Mouse (Mus musculus): ENCODE measurements at regions not wholly inside any gene's neighbourhood (a gene's known extent, or its start where the extent isn't known, plus 50 kb on each side); places are given as distances from the start of the nearest gene placed in this dataset.

GRCm38 (mm10) chr12:26885831-26886634, 417.0 kb downstream of the Cmpk2 start:
- H3K9ac ChIP-seq (replicated peaks; ENCODE audit: low read depth, low read length) = peak overlapping the region; percentile 45; the same call in 1 of the 2 replicates
- peaks cover 42% of the 10 kb centered on the region for H3K4me1 ChIP-seq (replicated peaks; ENCODE audit: control insufficient read depth, insufficient read depth, low read length)
- H3K4me3 ChIP-seq (replicated peaks; ENCODE audit: low read length) = no peak overlapping the region
- WGBS = 3% methylated on average over 12 of the region's 12 CpGs
- H3K36me3 ChIP-seq (ENCODE audit: control insufficient read depth, insufficient read depth) = no peaks in the 10 kb centered on the region
- H3K27me3 ChIP-seq (replicated peaks; ENCODE audit: control insufficient read depth, insufficient read depth, low read length) = no peaks in the 10 kb centered on the region
- peak overlapping the region; percentile 32 for H3K4me2 ChIP-seq (ENCODE audit: low read length)
- ATAC-seq = peak; percentile 82
- no peaks in the 10 kb centered on the region for H3K9me3 ChIP-seq (ENCODE audit: control insufficient read depth, low read length)
- H3K27ac ChIP-seq (ENCODE audit: low read length) = peak overlapping the region; percentile 98

GRCm38 (mm10) chr12:26885083-26885482, 416.1 kb downstream of the Cmpk2 start:
- H3K4me1 ChIP-seq (replicated peaks; ENCODE audit: control insufficient read depth, insufficient read depth, low read length) = peaks cover 42% of the 10 kb centered on the region
- WGBS = 71% methylated on average over 3 of the region's 3 CpGs
- peak overlapping the region; percentile 98 for H3K27ac ChIP-seq (ENCODE audit: low read length)
- ATAC-seq = no peak
- H3K4me2 ChIP-seq (ENCODE audit: low read length) = no peak overlapping the region
- no peak overlapping the region for H3K4me3 ChIP-seq (replicated peaks; ENCODE audit: low read length)
- no peaks in the 10 kb centered on the region for H3K9me3 ChIP-seq (ENCODE audit: control insufficient read depth, low read length)
- no peaks in the 10 kb centered on the region for H3K36me3 ChIP-seq (ENCODE audit: control insufficient read depth, insufficient read depth)
- H3K9ac ChIP-seq (replicated peaks; ENCODE audit: low read depth, low read length) = peak overlapping the region; percentile 45
- H3K27me3 ChIP-seq (replicated peaks; ENCODE audit: control insufficient read depth, insufficient read depth, low read length) = no peaks in the 10 kb centered on the region

DNA sequence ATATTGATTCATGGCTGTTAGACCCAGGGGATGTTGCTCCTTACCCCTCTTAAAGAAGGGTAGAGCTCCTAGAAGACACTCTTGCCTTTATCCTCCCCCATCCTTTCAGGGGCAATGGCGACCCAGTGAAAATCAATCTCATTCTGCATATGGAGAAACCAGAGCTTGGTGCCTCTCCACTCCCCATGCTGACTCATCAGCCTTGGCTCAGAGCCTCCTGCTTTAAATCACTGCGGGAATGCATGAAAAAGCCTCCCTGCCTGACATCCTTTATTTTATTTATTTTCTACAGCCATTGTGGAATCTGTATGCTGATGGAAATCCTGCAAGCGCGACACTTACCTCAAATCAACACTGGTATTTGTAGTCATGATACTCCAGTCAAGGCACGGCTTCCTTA, 415.2 kb downstream of the Cmpk2 start:
- Histone ChIP-seq H3K4me2 (ENCODE audit: low read length) (no peak overlapping the region), H3K4me3 (replicated peaks; ENCODE audit: low read length) (no peak overlapping the region), H3K4me1 (replicated peaks; ENCODE audit: control insufficient read depth, insufficient read depth, low read length) (peaks cover 42% of the 10 kb centered on the region), H3K27me3 (replicated peaks; ENCODE audit: control insufficient read depth, insufficient read depth, low read length) (no peaks in the 10 kb centered on the region), H3K9me3 (ENCODE audit: control insufficient read depth, low read length) (no peaks in the 10 kb centered on the region), H3K36me3 (ENCODE audit: control insufficient read depth, insufficient read depth) (no peaks in the 10 kb centered on the region), H3K27ac (ENCODE audit: low read length) (peak overlapping the region; percentile 98), H3K9ac (replicated peaks; ENCODE audit: low read depth, low read length) (no peak overlapping the region)
- 17% methylated on average over 5 of the region's 5 CpGs for WGBS
- no peak for ATAC-seq

DNA sequence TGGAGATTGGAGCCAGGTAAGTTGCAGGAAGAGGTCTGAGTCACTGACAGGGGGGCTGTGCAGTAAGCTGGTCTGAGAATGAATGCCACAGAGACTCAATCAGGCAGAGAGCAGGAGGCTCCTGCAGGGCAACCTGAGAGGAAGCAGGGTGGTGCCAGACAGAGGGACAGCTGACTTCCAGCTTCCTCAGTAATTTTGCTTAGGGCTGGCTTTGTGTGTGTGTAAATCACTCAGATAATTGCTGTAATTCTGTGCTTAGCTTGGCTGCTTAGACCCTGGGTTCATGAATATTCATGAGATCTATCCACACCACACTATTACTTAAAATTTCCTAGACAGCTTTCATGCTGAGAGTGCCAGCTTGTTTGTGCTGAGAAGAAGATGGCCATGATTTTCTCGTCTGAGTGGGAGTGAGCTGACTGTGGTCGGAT, 408.7 kb downstream of the Cmpk2 start:
- no peaks in the 10 kb centered on the region for H3K36me3 ChIP-seq (ENCODE audit: control insufficient read depth, insufficient read depth)
- H3K4me1 ChIP-seq (replicated peaks; ENCODE audit: control insufficient read depth, insufficient read depth, low read length) = peaks cover 21% of the 10 kb centered on the region
- WGBS = 9% methylated on average over 2 of the region's 2 CpGs
- no peaks in the 10 kb centered on the region for H3K9me3 ChIP-seq (ENCODE audit: control insufficient read depth, low read length)
- H3K4me3 ChIP-seq (replicated peaks; ENCODE audit: low read length) = no peak overlapping the region
- H3K27ac ChIP-seq (ENCODE audit: low read length) = peak overlapping the region; percentile 97
- no peaks in the 10 kb centered on the region for H3K27me3 ChIP-seq (replicated peaks; ENCODE audit: control insufficient read depth, insufficient read depth, low read length)
- H3K4me2 ChIP-seq (ENCODE audit: low read length) = 0 out of 2 replicates have a peak overlapping the region, but pooled peaks have one; percentile 18
- peak overlapping the region; percentile 46 for H3K9ac ChIP-seq (replicated peaks; ENCODE audit: low read depth, low read length)
- ATAC-seq = peak; percentile 98

DNA sequence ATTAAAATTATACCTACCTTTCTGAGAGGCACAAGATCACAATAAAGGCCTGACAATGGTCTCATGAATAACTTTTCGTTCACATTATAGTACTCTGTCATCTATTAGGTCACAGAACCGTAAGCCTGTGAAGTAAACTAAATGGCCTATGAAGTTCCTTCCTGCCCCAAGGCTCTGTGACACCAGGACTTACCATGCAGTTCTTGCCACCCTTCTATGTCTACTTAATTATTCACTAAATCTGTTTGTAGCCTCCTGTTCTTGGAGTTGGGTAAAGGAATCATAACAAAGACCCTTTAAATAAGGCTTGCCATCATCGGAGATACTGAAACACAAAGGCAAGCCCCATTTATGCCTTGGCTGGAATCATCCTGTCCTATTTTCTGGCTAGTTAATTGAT, 408.3 kb downstream of the Cmpk2 start:
- no peak overlapping the region for H3K4me3 ChIP-seq (replicated peaks; ENCODE audit: low read length)
- H3K4me2 ChIP-seq (ENCODE audit: low read length) = 0 out of 2 replicates have a peak overlapping the region, but pooled peaks have one; percentile 18
- H3K27ac ChIP-seq (ENCODE audit: low read length) = peak overlapping the region; percentile 97
- H3K9ac ChIP-seq (replicated peaks; ENCODE audit: low read depth, low read length) = peak overlapping the region; percentile 46
- H3K4me1 ChIP-seq (replicated peaks; ENCODE audit: control insufficient read depth, insufficient read depth, low read length) = peaks cover 21% of the 10 kb centered on the region
- ATAC-seq = peak; percentile 54
- no peaks in the 10 kb centered on the region for H3K36me3 ChIP-seq (ENCODE audit: control insufficient read depth, insufficient read depth)
- H3K9me3 ChIP-seq (ENCODE audit: control insufficient read depth, low read length) = no peaks in the 10 kb centered on the region
- no peaks in the 10 kb centered on the region for H3K27me3 ChIP-seq (replicated peaks; ENCODE audit: control insufficient read depth, insufficient read depth, low read length)
- 23% methylated on average over 3 of the region's 3 CpGs for WGBS

- no peak for ATAC-seq
- Histone ChIP-seq H3K4me2 (ENCODE audit: low read length) (no peak overlapping the region), H3K9ac (replicated peaks; ENCODE audit: low read depth, low read length) (no peak overlapping the region), H3K4me1 (replicated peaks; ENCODE audit: control insufficient read depth, insufficient read depth, low read length) (peaks cover 7% of the 10 kb centered on the region), H3K9me3 (ENCODE audit: control insufficient read depth, low read length) (no peaks in the 10 kb centered on the region), H3K27ac (ENCODE audit: low read length) (no peak overlapping the region), H3K4me3 (replicated peaks; ENCODE audit: low read length) (no peak overlapping the region), H3K27me3 (replicated peaks; ENCODE audit: control insufficient read depth, insufficient read depth, low read length) (no peaks in the 10 kb centered on the region), H3K36me3 (ENCODE audit: control insufficient read depth, insufficient read depth) (no peaks in the 10 kb centered on the region)
- 33% methylated on average over 3 of the region's 3 CpGs for WGBS
Observed at GRCm38 (mm10) chr12:26872466-26872865, 403.5 kb downstream of the Cmpk2 start.

DNA sequence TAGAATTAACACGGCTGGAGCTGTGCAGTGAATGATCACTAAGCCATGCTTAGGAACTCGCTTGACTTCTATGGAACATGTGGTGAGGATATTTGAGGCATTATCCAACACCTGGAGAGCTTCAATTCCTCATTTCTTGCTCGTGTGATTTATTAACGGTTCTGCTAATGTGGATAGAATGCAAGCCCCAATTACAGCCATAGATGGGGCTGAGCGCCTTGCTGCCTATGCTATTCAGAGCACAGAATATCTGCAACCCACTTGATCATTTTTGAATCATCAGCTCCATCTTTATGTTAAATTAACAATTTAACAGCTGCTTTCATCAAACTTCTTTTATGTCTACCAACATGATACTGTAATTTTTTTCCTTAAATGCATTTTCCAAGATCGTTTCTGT, 398.7 kb downstream of the Cmpk2 start:
- H3K27ac ChIP-seq (ENCODE audit: low read length) = peak overlapping the region; percentile 35; the same call in 1 of the 2 replicates
- no peak overlapping the region for H3K4me3 ChIP-seq (replicated peaks; ENCODE audit: low read length)
- no peak overlapping the region for H3K9ac ChIP-seq (replicated peaks; ENCODE audit: low read depth, low read length)
- H3K36me3 ChIP-seq (ENCODE audit: control insufficient read depth, insufficient read depth) = no peaks in the 10 kb centered on the region
- H3K27me3 ChIP-seq (replicated peaks; ENCODE audit: control insufficient read depth, insufficient read depth, low read length) = no peaks in the 10 kb centered on the region
- no peak overlapping the region for H3K4me2 ChIP-seq (ENCODE audit: low read length)
- H3K4me1 ChIP-seq (replicated peaks; ENCODE audit: control insufficient read depth, insufficient read depth, low read length) = peaks cover 4% of the 10 kb centered on the region
- WGBS = 64% methylated on average over 6 of the region's 6 CpGs
- no peaks in the 10 kb centered on the region for H3K9me3 ChIP-seq (ENCODE audit: control insufficient read depth, low read length)
- ATAC-seq = peak; percentile 54; the same call in 1 of the 2 replicates

DNA sequence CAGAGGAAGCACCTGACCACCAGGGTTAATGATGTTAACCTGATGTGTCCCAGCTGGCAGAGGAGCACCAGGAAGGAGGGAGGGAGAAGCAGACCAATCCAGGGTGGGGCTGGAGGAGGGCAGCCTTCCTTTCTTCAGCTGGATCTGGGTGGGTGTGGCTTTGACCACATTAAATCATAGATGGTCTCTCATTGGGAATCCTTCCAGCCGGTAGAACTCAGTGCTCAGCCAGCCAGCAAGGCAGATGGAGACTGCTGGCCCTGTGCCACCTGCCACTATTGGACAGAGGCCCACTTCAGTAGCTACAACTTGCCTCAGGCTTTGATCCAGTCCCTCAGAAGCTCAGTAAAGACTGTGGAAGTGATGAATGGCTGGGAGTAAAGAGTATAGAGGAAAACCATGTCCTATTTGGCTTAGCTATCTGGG, 386.1 kb downstream of the Cmpk2 start:
- no peaks in the 10 kb centered on the region for H3K36me3 ChIP-seq (ENCODE audit: control insufficient read depth, insufficient read depth)
- no peak overlapping the region for H3K9ac ChIP-seq (replicated peaks; ENCODE audit: low read depth, low read length)
- 0% methylated on average over 1 of the region's 1 CpGs for WGBS
- H3K27ac ChIP-seq (ENCODE audit: low read length) = peak overlapping the region; percentile 69
- peaks cover 10% of the 10 kb centered on the region for H3K4me1 ChIP-seq (replicated peaks; ENCODE audit: control insufficient read depth, insufficient read depth, low read length)
- peak; percentile 92 for ATAC-seq
- peaks cover 5% of the 10 kb centered on the region; the same call in 1 of the 2 replicates for H3K9me3 ChIP-seq (ENCODE audit: control insufficient read depth, low read length)
- no peak overlapping the region for H3K4me3 ChIP-seq (replicated peaks; ENCODE audit: low read length)
- H3K4me2 ChIP-seq (ENCODE audit: low read length) = no peak overlapping the region
- no peaks in the 10 kb centered on the region for H3K27me3 ChIP-seq (replicated peaks; ENCODE audit: control insufficient read depth, insufficient read depth, low read length)

- no peak overlapping the region for H3K4me3 ChIP-seq (replicated peaks; ENCODE audit: low read length)
- no peak overlapping the region for H3K27ac ChIP-seq (ENCODE audit: low read length)
- no peak for ATAC-seq
- no peaks in the 10 kb centered on the region for H3K27me3 ChIP-seq (replicated peaks; ENCODE audit: control insufficient read depth, insufficient read depth, low read length)
- WGBS = 72% methylated on average over 12 of the region's 12 CpGs
- H3K4me2 ChIP-seq (ENCODE audit: low read length) = no peak overlapping the region
- H3K9me3 ChIP-seq (ENCODE audit: control insufficient read depth, low read length) = no peaks in the 10 kb centered on the region; the same call in 1 of the 2 replicates
- no peaks in the 10 kb centered on the region for H3K36me3 ChIP-seq (ENCODE audit: control insufficient read depth, insufficient read depth)
- H3K4me1 ChIP-seq (replicated peaks; ENCODE audit: control insufficient read depth, insufficient read depth, low read length) = no peaks in the 10 kb centered on the region
- H3K9ac ChIP-seq (replicated peaks; ENCODE audit: low read depth, low read length) = no peak overlapping the region
Observed at GRCm38 (mm10) chr12:26844917-26845316, 375.9 kb downstream of the Cmpk2 start.

Measured in forebrain, embryonic 16.5 days (tissue).